Mouse (Mus musculus) E14TG2a.4 (cell line): ENCODE data around the gene H2al1g.
"Not testable (repeated sequence)": the region's sequence is repeated elsewhere in the genome, so short reads cannot be mapped to it uniquely, and the experiment has no call there.

Experiments
- CTCF ChIP-seq: conservative IDR thresholded peaks from 2 replicates; pipeline ENCODE4 v1.5.1; 2014; ENCODE audit warnings: low read length
- NANOG ChIP-seq: IDR thresholded peaks from 2 replicates; pipeline ENCODE4 v1.6.1; 2014; ENCODE audit warnings: borderline replicate concordance, low read length, mixed read lengths

DNA sequence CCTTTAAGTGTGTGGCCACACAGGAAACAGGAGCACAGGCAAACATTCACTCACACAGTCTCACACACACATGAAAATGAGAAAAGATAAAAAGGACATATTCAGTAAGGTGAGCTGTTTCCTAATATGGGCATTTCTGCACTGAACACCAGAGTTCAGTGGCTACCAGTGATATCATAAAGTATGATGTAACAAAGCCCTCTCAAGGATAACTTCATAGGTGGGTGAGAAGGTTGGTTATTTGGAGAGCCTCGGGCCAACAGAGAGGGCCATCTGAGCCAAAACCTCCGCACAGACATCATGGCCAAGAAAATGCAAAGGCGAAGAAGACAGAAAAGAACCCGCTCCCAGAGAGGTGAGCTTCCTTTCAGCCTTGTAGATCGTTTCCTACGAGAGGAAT lies 3.1 kb downstream of the H2al1g start, which contains the start of gene H2al1h:
- not testable (repeated sequence) for TF ChIP-seq CTCF, NANOG
